Mouse (Mus musculus) lung, embryonic 16.5 days (tissue): ENCODE data around the gene Gm5129. TPM values are rescaled to one million over a fixed set of nuclear protein-coding genes. Genes with fewer than 3 reads are reported as not detected.
A peak's percentile ranks its signal among the peaks of the same experiment; 100 is the strongest.
"Not testable (repeated sequence)": the region's sequence is repeated elsewhere in the genome, so short reads cannot be mapped to it uniquely, and the experiment has no call there.

Source experiments
- ATAC-seq: fragments of 200-750 bp; cut with Nextera tagmentation; 2 replicates; pipeline ENCODE4 v1.8.0; 2017; ENCODE audit warnings: low read depth, mild to moderate bottlenecking, moderate library complexity
- H3K27ac ChIP-seq: fragments of 300-500 bp; sonication (generic); 2 replicates; pipeline ENCODE4 v1.5.1; 2014; ENCODE audit warnings: mild to moderate bottlenecking, control low read depth, low read length
- H3K27me3 ChIP-seq: fragments of 300-500 bp; sonication (generic); 2 replicates; pipeline ENCODE4 v1.6.1; 2014; ENCODE audit warnings: low read depth, low read length, mixed read lengths; ENCODE audit not compliant: control insufficient read depth, insufficient read depth
- H3K36me3 ChIP-seq: fragments of 300-500 bp; sonication (generic); 2 replicates; pipeline ENCODE4 v1.6.1; 2014; ENCODE audit warnings: low read length; ENCODE audit not compliant: control insufficient read depth, insufficient read depth
- H3K4me1 ChIP-seq: fragments of 300-500 bp; sonication (generic); replicated peaks from 2 replicates; pipeline ENCODE4 v1.6.1; 2014; ENCODE audit warnings: low read length, mixed read lengths; ENCODE audit not compliant: control insufficient read depth, insufficient read depth
- H3K4me2 ChIP-seq: fragments of 300-500 bp; sonication (generic); 2 replicates; pipeline ENCODE4 v1.6.1; 2014; ENCODE audit warnings: low read depth, low read length, control low read depth
- H3K4me3 ChIP-seq: fragments of 300-500 bp; sonication (generic); 2 replicates; pipeline ENCODE4 v1.5.1; 2014; ENCODE audit warnings: mild to moderate bottlenecking, low read length, control low read depth
- H3K9ac ChIP-seq: fragments of 300-500 bp; sonication (generic); 2 replicates; pipeline ENCODE4 v1.6.1; 2014; ENCODE audit warnings: low read length, control low read depth
- H3K9me3 ChIP-seq: fragments of 300-500 bp; sonication (generic); 2 replicates; pipeline ENCODE4 v1.6.1; 2016; ENCODE audit warnings: low read length; ENCODE audit not compliant: control insufficient read depth
- WGBS: fragments of 180-500 bp; shearing (Covaris S2); extraction: QIAGEN DNeasy Blood & Tissue Kit; methylation state at CpG from one replicate; pipeline ENCODE4 v1.1.7; 2014; 5-methylcytosine and 5-hydroxymethylcytosine counted together
- polyA plus RNA-seq: library from polyadenylated mRNA; unstranded; fragments of >200 nt; fragmentation: Nextera tagmentation; extraction: Ambion mirVana; gene quantifications from 2 replicates; pipeline ENCODE4 v1.2.1, GENCODE M21; 2015

The Gm5129 gene
- polyA plus RNA-seq = not detected in 2 replicates

GRCm38 (mm10) chr5:29735557-29736061 is at the start of gene Gm5129, which contains the start of gene Dnajb6:
Gene Gm5129 (minus strand): TSS chr5:29735936.
Gene Dnajb6 (plus strand): TSS chr5:29735688.
- Histone ChIP-seq H3K9me3 (no peaks in the 10 kb centered on the region), H3K4me1 (peaks cover 9% of the 10 kb centered on the region), H3K27ac (peak within 1 kb of the TSS; percentile 99), H3K4me2 (peak within 1 kb of the TSS; percentile 84), H3K27me3 (no peaks in the 10 kb centered on the region), H3K9ac (peak within 1 kb of the TSS; percentile 98), H3K36me3 (no peaks in the 10 kb centered on the region), H3K4me3 (peak within 1 kb of the TSS; percentile 98)
- peak; percentile 97 for ATAC-seq
- WGBS = under 1% methylated on average over 46 of the region's 46 CpGs

GRCm38 (mm10) chr5:29784906-29785305 is 49.2 kb upstream of the Gm5129 start:
- not testable (repeated sequence) for H3K9me3 ChIP-seq, H3K4me2 ChIP-seq, H3K4me1 ChIP-seq, ATAC-seq, H3K27me3 ChIP-seq, H3K4me3 ChIP-seq, H3K36me3 ChIP-seq, H3K27ac ChIP-seq, H3K9ac ChIP-seq
- 92% methylated on average over 9 of the region's 13 CpGs for WGBS

GRCm38 (mm10) chr5:29782261-29782660 is 46.5 kb upstream of the Gm5129 start:
- no peaks in the 10 kb centered on the region for H3K27me3 ChIP-seq
- peaks cover 14% of the 10 kb centered on the region for H3K36me3 ChIP-seq
- H3K9ac ChIP-seq = no peak overlapping the region
- ATAC-seq = no peak
- H3K27ac ChIP-seq = no peak overlapping the region
- H3K4me2 ChIP-seq = no peak overlapping the region
- H3K4me3 ChIP-seq = no peak overlapping the region
- no peaks in the 10 kb centered on the region for H3K4me1 ChIP-seq
- 91% methylated on average over 3 of the region's 3 CpGs for WGBS
- H3K9me3 ChIP-seq = no peaks in the 10 kb centered on the region

GRCm38 (mm10) chr5:29779733-29780132 is 44.0 kb upstream of the Gm5129 start:
- not testable (repeated sequence) for ATAC-seq, H3K4me1 ChIP-seq, H3K27me3 ChIP-seq, H3K4me3 ChIP-seq, H3K9ac ChIP-seq, H3K4me2 ChIP-seq, H3K27ac ChIP-seq, H3K9me3 ChIP-seq
- WGBS = 85% methylated on average over 8 of the region's 9 CpGs
- peaks cover 14% of the 10 kb centered on the region for H3K36me3 ChIP-seq

GRCm38 (mm10) chr5:29778029-29778428 is 42.3 kb upstream of the Gm5129 start:
- Histone ChIP-seq H3K27ac (no peak overlapping the region), H3K36me3 (peaks cover 16% of the 10 kb centered on the region), H3K4me2 (no peak overlapping the region), H3K27me3 (no peaks in the 10 kb centered on the region), H3K9me3 (no peaks in the 10 kb centered on the region), H3K4me3 (no peak overlapping the region), H3K9ac (no peak overlapping the region), H3K4me1 (no peaks in the 10 kb centered on the region)
- ATAC-seq = no peak
- 84% methylated on average over 6 of the region's 6 CpGs for WGBS

GRCm38 (mm10) chr5:29775437-29775836 is 39.7 kb upstream of the Gm5129 start:
- H3K9ac ChIP-seq = no peak overlapping the region
- peaks cover 20% of the 10 kb centered on the region for H3K36me3 ChIP-seq
- H3K4me1 ChIP-seq = no peaks in the 10 kb centered on the region
- H3K4me2 ChIP-seq = no peak overlapping the region
- H3K4me3 ChIP-seq = no peak overlapping the region
- WGBS = 58% methylated on average over 5 of the region's 5 CpGs
- no peak overlapping the region for H3K27ac ChIP-seq
- no peaks in the 10 kb centered on the region for H3K9me3 ChIP-seq
- H3K27me3 ChIP-seq = no peaks in the 10 kb centered on the region
- ATAC-seq = no peak

- Histone ChIP-seq H3K4me1 (no peaks in the 10 kb centered on the region), H3K4me2 (no peak overlapping the region), H3K9ac (no peak overlapping the region), H3K27ac (no peak overlapping the region), H3K9me3 (no peaks in the 10 kb centered on the region), H3K36me3 (peaks cover 12% of the 10 kb centered on the region), H3K4me3 (no peak overlapping the region), H3K27me3 (no peaks in the 10 kb centered on the region)
- WGBS = 83% methylated on average over 13 of the region's 13 CpGs
- no peak for ATAC-seq
Observed at GRCm38 (mm10) chr5:29773460-29774150, 37.9 kb upstream of the Gm5129 start.

GRCm38 (mm10) chr5:29772651-29773330 is 37.1 kb upstream of the Gm5129 start:
- Histone ChIP-seq H3K36me3 (peaks cover 17% of the 10 kb centered on the region), H3K27ac (no peak overlapping the region), H3K9me3 (no peaks in the 10 kb centered on the region), H3K27me3 (no peaks in the 10 kb centered on the region), H3K4me3 (no peak overlapping the region), H3K9ac (no peak overlapping the region), H3K4me2 (no peak overlapping the region), H3K4me1 (no peaks in the 10 kb centered on the region)
- WGBS = 70% methylated on average over 4 of the region's 4 CpGs
- ATAC-seq = no peak

- ATAC-seq = no peak
- Histone ChIP-seq H3K4me1 (no peaks in the 10 kb centered on the region), H3K9ac (no peak overlapping the region), H3K4me3 (no peak overlapping the region), H3K27ac (no peak overlapping the region), H3K27me3 (no peaks in the 10 kb centered on the region), H3K9me3 (no peaks in the 10 kb centered on the region), H3K36me3 (peaks cover 21% of the 10 kb centered on the region), H3K4me2 (no peak overlapping the region)
- 61% methylated on average over 2 of the region's 2 CpGs for WGBS
Observed at GRCm38 (mm10) chr5:29772038-29772437, 36.3 kb upstream of the Gm5129 start.
